Mouse (Mus musculus): ENCODE measurements around the gene Myo1a.
"Not testable (repeated sequence)": the region's sequence is repeated elsewhere in the genome, so short reads cannot be mapped to it uniquely, and the experiment has no call there.

Myo1a gene

DNA sequence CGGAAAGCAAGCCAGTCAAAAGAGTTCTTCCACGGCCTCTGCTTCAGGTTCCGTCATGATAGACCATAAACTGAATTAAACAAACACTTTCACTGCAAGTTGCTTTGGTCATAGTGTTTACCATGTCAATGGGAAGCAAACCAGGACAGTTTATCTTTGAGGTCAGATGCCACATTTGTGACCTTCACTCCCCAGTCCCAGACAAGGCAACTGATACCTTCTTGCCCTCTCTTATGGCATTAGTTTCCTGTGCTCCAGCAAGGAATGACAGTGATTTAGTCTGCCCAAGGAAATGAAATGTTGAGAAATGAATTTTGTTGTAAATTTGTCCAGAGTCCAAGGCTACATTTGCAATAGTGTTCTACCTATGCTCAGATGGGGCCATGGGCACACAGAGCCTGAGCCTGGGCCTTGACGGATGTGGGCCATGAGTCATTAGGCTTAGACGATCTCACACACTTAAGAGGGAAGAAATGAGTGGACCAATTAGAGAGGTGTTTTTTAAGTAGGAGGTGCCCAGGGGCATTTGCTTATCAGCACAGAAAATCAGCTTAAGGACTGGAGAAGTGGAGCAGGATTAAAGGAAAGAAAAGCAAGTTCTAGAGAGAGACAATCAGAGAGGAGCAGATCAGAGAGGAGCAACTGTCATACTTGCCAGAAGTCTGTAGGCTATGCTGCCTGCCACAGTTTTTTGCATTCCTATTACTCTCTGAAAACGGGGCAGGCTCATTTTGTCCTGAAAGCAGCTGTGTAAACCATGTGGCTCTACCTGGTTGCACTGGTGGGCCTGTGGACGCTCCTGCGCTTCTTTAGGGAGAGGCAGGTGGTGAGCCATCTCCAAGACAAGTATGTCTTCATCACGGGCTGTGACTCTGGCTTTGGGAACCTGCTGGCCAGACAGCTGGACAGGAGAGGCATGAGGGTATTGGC, 54.5 kb downstream of the Myo1a start, which contains the start of the genes Rdh1 and Rdh16f1:
Rdh1 (plus strand) TSS at position 541 of the 930 bp plus-strand sequence.
Rdh16f1 (plus strand) TSS at position 607 of the 930 bp plus-strand sequence.
- DNase-seq (ENCODE audit: low spot score in 2 of 2) = no peak

GRCm38 (mm10) chr10:127762926-127763325, 58.0 kb downstream of the Myo1a start:
- not testable (repeated sequence) for DNase-seq (ENCODE audit: low spot score in 2 of 2)

DNA sequence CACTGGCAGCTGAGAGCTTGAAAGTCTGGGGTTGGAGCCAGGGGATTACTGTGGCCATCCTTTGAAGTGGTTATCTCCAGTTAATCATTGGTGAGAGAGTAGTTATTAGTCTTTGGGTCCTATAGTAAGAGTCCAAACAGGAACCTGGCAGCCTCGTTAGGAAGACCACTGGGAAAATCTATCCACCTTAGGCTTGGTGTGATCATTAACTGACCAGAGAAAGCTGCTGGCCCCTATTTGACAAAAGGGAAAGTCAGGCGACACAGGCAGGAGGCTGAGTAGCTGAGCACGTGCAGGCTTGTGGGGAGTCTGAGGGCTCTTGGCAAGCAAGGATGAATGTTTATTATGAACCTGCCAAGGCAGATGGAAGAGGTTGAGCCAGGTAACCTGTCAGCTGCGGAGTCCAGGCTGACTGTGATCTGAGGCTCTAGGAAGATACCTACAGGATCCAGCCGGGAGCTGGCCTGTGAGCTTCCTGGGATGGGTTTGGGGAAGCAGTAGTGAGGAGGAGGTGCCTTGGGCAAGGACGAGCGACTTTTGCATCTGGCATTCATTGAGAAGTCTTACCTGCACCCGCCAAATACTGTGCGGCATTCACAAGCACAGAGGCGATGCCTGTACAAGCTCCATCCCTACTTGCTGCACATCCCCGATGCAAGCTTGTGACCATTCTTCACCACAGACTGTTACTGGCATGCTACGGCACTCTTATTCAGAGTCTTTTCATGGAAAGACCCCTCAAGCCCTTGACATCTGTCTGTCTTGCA, 59.1 kb downstream of the Myo1a start:
- no peak for DNase-seq (ENCODE audit: low spot score in 2 of 2)

GRCm38 (mm10) chr10:127766564-127766963, 61.6 kb downstream of the Myo1a start:
- no peak for DNase-seq (ENCODE audit: low spot score in 2 of 2)

Data from frontal cortex, postnatal 14 days (tissue).